17 mouse cellular contexts compared by ENCODE assay signal in genomic region chr9:87008919-87009318, GRCm38 (mm10). TPM values are rescaled to one million over a fixed set of nuclear protein-coding genes. Genes with fewer than 3 reads are reported as not detected.
"Had no signal": no experiment of that assay in that cellular context is flagged by ENCODE, and none has a peak within 500 bp of the region (broad histone marks: within the 10 kb centered on the region; RNA-seq: fewer than 3 reads in every experiment).

No protein-coding gene starts in this region.

- H3K27ac ChIP-seq: limb, embryonic 13.5 days; liver, embryonic 14.5 days; neural tube, embryonic 15.5 days had no signal

- H3K4me2 ChIP-seq: limb, embryonic 13.5 days; neural tube, embryonic 15.5 days had no signal

- H3K4me1 ChIP-seq: limb, embryonic 13.5 days; neural tube, embryonic 15.5 days had no signal

- H3K27me3 ChIP-seq: neural tube, embryonic 15.5 days had no signal

- H3K9ac ChIP-seq: limb, embryonic 13.5 days; liver, embryonic 14.5 days; neural tube, embryonic 15.5 days had no signal

- H3K4me3 ChIP-seq: limb, embryonic 13.5 days; myocyte; neural tube, embryonic 15.5 days had no signal

- DNase-seq: kidney, postnatal 25 days; layer of hippocampus, adult 9-11 months; layer of hippocampus, postnatal 36 days; lung, adult 18-20 months; midbrain, embryonic 14.5 days; right cerebral cortex, adult 18-20 months; right cerebral cortex, postnatal 25 days; thymus, postnatal 4 days had no signal

- H3K36me3 ChIP-seq: limb, embryonic 13.5 days; neural tube, embryonic 15.5 days had no signal

- H3K9me3 ChIP-seq: limb, embryonic 13.5 days; neural tube, embryonic 15.5 days had no signal

RNA-seq across cellular contexts. Expression of gene Ripply2, which starts 6.4 kb away (rescaled TPM):
- total RNA-seq: liver, adult 2 months; megakaryocyte-erythroid progenitor cell, adult 5-6 weeks had no signal
- polyA plus RNA-seq: limb, embryonic 13.5 days; liver, adult 2 months; liver, embryonic 14.5 days; lung, embryonic 16.5 days; myocyte; small intestine, adult 2 months; thymus, postnatal 0 days had no signal
